Mouse (Mus musculus): ENCODE measurements at regions not wholly inside any gene's neighbourhood (a gene's known extent, or its start where the extent isn't known, plus 50 kb on each side); places are given as distances from the start of the nearest gene placed in this dataset.

- DNase-seq (ENCODE audit: low spot score in 2 of 2): no peak
These were observed 220.2 kb upstream of the Pard3b start for GRCm38 (mm10) chr1:61418396-61418795.

GRCm38 (mm10) chr1:61419839-61420238 lies 218.8 kb upstream of the Pard3b start:
- no peak for DNase-seq (ENCODE audit: low spot score in 2 of 2)

GRCm38 (mm10) chr1:61423253-61423652 lies 215.4 kb upstream of the Pard3b start:
- no peak for DNase-seq (ENCODE audit: low spot score in 2 of 2)

GRCm38 (mm10) chr1:61428706-61429501 lies 209.7 kb upstream of the Pard3b start:
- no peak for DNase-seq (ENCODE audit: low spot score in 2 of 2)

- DNase-seq (ENCODE audit: low spot score in 2 of 2): no peak
These were observed 201.0 kb upstream of the Pard3b start for GRCm38 (mm10) chr1:61437603-61438002.

- DNase-seq (ENCODE audit: low spot score in 2 of 2): no peak
These were observed 177.2 kb upstream of the Pard3b start for GRCm38 (mm10) chr1:61461435-61461834.

GRCm38 (mm10) chr1:61470617-61471214 lies 167.9 kb upstream of the Pard3b start:
- peak; percentile 53 to 67 for DNase-seq (ENCODE audit: low spot score in 2 of 2)

GRCm38 (mm10) chr1:61471779-61472578 lies 166.6 kb upstream of the Pard3b start:
- DNase-seq (ENCODE audit: low spot score in 2 of 2): no peak

GRCm38 (mm10) chr1:61472579-61473242 lies 165.9 kb upstream of the Pard3b start:
- DNase-seq (ENCODE audit: low spot score in 2 of 2): peak in 1 of 2 experiments; percentile 22

- DNase-seq (ENCODE audit: low spot score in 2 of 2): no peak
These were observed 153.2 kb upstream of the Pard3b start for GRCm38 (mm10) chr1:61485459-61485858.

GRCm38 (mm10) chr1:61524886-61525285 lies 113.7 kb upstream of the Pard3b start:
- DNase-seq (ENCODE audit: low spot score in 2 of 2): no peak

GRCm38 (mm10) chr1:61525881-61526280 lies 112.7 kb upstream of the Pard3b start:
- DNase-seq (ENCODE audit: low spot score in 2 of 2): no peak

GRCm38 (mm10) chr1:61528757-61529156 lies 109.9 kb upstream of the Pard3b start:
- DNase-seq (ENCODE audit: low spot score in 2 of 2): peak; percentile 11 to 26

- no peak for DNase-seq (ENCODE audit: low spot score in 2 of 2)
These were observed 108.5 kb upstream of the Pard3b start for GRCm38 (mm10) chr1:61530166-61530565.

GRCm38 (mm10) chr1:61531487-61531886 lies 107.1 kb upstream of the Pard3b start:
- no peak for DNase-seq (ENCODE audit: low spot score in 2 of 2)

GRCm38 (mm10) chr1:61540081-61540480 lies 98.5 kb upstream of the Pard3b start:
- DNase-seq (ENCODE audit: low spot score in 2 of 2): no peak

GRCm38 (mm10) chr1:61541166-61541565 lies 97.5 kb upstream of the Pard3b start:
- DNase-seq (ENCODE audit: low spot score in 2 of 2): no peak

- no peak for DNase-seq (ENCODE audit: low spot score in 2 of 2)
These were observed 85.8 kb upstream of the Pard3b start for GRCm38 (mm10) chr1:61552577-61553517.

GRCm38 (mm10) chr1:61559514-61559913 lies 79.1 kb upstream of the Pard3b start:
- no peak for DNase-seq (ENCODE audit: low spot score in 2 of 2)

- DNase-seq (ENCODE audit: low spot score in 2 of 2): no peak
These were observed 76.5 kb upstream of the Pard3b start for GRCm38 (mm10) chr1:61562091-61562490.

- DNase-seq (ENCODE audit: low spot score in 2 of 2): peak in 1 of 2 experiments; percentile 10
These were observed 73.2 kb upstream of the Pard3b start for GRCm38 (mm10) chr1:61565471-61565870.
